Mouse (Mus musculus) ovary, adult 18-20 months (tissue): ENCODE data around the gene Alyref.
"Not testable (repeated sequence)": the region's sequence is repeated elsewhere in the genome, so short reads cannot be mapped to it uniquely, and the experiment has no call there.

ENCODE experiments used
- DNase-seq: peaks from one replicate; pipeline ENCODE4 v3.0.0; 2022; ENCODE audit warnings: low spot score, mixed read lengths

Gene Alyref

DNA sequence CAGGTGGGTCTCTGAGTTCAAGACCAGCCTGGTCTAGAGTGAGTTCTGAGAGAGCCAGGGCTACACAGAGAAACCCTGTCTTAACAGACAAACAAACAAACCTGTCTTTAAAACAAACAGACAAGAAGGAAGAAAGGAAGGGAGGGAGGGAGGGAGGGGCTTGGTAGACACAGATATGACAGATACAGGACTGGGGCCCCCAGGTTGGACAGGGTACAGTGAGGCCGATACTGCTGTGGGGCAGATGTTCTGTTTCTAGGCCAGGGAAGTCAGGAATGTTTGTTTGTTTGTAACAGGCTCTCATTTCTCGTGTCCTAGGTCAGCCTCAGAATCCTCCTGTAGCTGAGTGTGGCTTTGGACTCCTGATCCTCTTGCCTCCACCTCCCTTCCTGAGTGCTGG lies 5.4 kb upstream of the Alyref start:
- DNase-seq: no peak

DNA sequence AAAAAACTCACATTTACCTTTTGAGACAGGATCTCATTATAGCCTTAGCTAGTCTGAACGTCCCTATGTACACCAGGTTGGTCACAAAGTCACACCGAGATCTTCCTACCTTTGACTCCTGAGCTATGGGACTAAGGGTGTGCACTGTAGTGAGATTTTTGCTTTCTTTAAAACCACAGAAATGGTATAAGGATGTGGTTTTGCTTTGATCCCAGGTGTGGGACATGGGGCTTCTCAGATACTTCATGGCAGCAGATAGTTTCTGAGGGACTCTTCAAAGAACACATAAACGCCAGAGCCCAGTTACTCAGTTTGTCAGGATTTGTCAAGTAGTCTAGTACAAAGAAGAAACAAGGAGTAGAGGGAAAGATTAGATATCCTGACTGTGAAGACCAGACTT lies 2.6 kb upstream of the Alyref start:
- DNase-seq: no peak

DNA sequence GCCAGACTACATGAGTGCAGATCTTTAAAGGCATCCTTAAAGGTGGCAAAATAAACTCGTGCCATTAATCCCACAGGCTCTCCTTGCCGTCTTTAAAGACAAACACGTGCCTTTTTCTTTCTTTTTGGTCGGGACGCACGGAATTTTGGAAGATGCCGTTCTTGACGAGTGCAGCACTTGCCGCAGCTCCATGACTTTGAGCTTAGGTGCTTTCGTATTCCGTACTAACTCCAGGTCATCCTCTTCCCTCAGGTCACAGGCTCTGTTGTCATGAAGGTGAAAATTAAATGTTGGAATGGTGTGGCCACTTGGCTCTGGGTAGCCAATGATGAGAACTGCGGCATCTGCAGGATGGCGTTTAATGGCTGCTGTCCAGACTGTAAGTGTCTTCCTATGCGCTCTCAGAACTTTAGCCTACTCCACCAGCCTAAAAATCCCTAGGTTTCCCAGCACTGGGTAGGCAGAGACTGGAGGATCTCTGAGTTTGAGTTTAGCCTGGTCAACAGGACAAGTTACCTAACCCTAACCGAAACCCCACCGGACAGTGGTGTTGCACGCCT lies 905 bp upstream of the Alyref start:
- DNase-seq: no peak

DNA sequence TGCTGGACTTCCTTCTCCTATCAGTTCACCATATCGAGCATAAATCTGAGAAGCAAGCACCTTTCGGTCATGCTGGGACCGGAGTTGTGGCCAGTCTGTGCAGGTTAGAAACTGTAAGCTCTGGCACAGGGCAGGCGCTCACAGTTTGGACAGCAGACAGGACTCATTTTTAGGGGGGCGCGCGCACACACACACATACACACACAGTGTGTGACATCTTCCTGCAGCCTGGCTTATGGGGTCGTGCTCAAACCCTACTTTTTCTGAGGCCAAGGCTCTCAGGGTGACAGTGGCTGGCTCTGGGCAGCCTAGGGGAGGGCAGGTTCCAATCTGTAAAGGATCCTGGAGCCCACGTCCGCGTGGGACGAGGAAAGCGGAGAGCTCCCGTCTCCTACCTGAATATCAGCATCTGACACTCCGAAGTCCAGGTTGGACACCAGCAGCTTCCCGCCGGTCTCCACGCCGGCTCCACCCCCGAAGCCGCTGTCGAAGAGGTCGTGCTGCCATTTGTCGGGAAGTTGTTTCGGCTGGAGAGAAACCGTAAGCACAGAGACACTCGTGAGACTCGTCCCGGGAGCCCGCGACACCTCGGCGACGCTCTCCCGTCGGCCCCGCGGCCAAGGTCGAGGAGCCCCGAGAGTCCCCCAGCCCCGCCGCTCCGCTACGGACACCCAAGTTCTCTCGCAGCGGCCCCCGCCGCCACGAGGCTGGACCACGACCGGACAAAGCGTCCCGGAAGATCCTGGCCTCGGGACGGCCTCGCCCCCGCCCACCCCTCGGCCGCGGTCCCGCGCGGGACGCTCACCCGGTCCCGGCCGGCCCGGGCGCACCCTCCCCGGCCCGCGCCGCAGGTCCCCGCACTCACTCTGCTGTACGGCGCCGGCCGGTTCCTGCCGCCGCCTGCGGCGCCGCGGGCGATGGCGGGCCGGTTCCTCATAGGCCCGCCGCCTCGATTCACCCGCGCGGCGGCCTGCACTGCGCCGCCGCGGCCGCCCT lies 627 bp downstream of the Alyref start:
- no peak for DNase-seq

DNA sequence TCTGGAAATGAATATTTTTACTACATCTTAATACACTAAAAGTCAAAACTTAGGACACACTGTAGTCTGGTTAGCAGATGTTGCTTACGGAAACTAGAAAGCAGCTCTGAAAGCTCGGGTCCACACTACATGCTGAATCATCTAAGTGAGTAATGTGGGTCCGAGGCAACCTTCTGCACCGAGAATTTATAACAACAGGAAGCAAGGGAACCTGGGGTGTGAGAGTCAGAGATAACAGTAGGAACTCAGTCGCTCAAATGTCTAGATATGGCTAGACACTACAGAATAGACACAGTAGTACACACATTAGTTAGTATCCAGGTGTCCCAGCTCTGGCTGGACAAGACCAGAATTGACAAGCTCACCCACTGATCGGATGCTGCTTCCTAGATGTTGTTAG lies 9.6 kb downstream of the Alyref start:
- DNase-seq: no peak

DNA sequence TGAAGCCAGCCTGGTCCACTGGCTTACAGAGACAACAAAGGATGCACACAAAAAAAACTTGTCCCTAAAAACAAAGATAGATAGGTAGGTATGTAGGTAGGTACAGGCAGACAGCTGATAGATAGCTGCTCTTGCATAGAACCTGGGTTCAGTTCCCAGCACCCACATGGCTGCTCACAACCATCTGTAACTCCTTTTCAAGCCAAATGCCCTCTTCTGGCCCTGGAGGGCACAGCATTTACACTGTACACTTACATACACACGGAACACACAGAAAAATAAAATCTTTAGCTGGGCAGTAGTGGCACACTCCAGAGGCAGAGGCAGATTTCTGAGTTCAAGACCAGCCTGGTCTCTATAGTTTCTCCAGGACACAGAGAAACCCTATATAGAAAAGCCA lies 14.2 kb downstream of the Alyref start:
- no peak for DNase-seq

DNA sequence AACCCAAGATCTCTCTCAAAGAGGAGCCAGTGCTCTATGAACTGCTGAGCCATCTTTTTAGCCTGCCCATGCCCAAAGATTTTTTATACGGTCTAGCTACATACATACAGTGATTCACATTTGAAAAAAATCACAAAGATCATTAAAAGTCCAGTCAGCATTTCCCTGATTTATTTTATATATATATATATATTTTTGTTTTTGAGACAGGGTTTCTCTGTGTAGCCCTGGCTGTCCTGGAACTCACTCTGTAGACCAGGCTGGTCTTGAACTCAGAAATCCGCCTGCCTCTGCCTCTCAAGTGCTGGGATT lies 15.2 kb downstream of the Alyref start:
- DNase-seq: not testable (repeated sequence)

DNA sequence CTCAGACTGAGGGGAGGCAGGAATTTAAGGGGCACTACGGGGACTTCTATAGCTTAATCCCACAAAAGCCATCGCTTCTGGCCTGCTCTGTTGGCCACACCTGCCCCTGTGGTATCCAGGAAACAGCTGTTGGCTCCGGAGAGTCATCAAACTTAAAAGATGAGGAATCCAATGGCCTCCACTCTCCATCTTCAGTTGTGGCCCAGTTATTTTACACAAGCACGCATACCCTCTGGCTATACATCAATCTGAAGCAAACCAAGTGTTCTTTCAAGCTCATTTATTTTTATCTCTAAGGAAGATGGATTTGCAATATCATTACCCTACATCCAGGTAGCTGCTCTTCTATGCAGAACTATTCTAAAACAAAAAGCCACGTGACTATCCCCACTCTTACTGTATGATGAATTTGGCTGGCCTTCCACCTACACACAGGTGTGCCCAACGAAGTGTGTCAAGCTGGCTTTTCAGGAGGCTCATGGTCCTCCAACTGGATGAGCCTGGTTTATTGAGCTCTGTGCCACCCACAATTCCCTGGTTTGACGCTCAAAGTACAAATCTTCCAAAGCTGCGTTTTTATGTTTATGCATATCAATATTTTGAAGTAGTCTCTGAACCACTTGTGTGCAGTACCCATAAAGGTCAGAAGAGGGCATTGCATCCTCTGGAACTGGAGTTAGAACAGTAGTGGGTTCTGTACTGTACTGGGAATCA lies 15.7 kb downstream of the Alyref start:
- no peak for DNase-seq

DNA sequence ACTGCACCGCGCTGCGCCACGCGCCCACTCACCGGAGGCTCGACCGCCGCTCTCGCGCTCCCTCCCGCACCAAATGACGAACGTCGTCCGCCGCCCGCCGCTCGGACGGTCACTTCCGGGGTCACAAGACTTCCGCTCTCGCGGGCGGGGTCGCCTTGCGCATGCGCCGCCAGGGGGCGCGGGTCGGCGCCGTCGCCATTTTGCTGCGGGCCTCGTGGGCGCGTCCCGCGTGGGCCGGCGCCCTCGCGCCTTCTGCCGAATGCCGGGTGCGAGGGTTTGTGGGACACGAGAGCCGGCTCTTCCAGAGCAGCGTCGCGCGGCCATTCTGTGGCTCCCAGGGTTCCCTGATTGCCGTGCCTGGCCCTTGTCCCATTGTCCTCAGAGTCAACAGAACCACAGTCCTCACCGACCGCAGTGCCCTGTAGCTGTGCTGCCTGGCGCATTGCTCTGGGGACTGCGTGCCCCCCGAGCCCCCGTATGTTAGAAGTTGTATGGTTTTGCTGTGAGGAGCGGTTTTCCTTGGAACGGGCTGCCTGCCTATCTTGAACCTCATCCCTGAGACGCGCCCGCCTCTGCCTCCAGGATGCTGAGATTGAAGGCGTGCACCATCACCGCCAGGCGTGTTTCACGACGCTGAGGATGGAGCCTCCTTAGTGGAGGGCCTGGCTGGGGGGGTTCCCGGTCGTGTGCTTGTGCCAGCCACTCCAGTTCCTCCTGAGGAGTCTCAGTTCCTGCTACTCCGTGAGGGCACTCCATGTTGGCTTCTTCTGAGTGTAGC lies 16.5 kb downstream of the Alyref start, which contains the start of gene Arhgdia:
Gene Arhgdia, minus strand, starts transcription at position 135 of the 778 bp plus-strand sequence.
- DNase-seq: peak; percentile 71

DNA sequence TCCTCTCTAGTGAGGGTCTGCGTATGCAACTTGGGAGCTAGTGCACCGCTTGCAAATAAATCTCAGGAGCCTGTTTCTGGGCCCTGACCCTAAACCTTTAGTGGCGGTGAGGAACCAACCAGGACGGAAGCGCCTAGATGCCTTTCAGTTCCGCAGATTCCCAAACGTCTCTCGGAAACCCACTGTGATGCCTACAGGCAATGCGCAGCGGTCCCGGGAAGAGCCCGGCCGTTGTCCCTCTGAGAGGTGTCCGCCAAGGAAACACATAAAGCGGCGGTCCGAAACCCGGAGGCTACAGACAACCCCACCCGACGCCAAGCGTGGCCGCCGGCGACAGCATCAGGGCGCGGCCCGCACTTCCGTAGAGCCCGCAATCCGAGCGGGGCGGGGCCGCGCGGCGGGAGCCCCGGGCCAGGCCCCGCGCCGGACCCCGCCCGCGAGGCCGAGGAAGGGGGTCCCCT lies 17.3 kb downstream of the Alyref start:
- DNase-seq: no peak

DNA sequence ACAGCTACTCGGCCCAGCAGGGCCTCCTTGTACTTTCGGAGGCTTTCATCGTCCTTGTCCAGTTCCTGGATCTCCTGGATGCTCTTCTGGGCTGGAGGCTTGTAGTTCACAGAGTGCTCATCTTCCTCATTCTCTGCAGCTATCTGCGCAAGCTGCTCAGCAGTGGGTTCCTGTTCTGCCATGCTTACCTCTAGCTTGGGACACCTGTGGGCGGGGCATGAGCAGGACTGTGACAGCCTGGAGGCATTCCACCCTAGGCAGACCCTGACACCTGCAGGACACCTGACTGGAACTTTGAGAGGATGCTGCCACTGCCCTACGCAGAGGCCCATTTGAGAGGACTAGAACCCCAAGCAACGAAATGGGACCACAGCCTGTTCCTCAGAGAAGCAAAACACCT lies 18.0 kb downstream of the Alyref start:
- DNase-seq: no peak

DNA sequence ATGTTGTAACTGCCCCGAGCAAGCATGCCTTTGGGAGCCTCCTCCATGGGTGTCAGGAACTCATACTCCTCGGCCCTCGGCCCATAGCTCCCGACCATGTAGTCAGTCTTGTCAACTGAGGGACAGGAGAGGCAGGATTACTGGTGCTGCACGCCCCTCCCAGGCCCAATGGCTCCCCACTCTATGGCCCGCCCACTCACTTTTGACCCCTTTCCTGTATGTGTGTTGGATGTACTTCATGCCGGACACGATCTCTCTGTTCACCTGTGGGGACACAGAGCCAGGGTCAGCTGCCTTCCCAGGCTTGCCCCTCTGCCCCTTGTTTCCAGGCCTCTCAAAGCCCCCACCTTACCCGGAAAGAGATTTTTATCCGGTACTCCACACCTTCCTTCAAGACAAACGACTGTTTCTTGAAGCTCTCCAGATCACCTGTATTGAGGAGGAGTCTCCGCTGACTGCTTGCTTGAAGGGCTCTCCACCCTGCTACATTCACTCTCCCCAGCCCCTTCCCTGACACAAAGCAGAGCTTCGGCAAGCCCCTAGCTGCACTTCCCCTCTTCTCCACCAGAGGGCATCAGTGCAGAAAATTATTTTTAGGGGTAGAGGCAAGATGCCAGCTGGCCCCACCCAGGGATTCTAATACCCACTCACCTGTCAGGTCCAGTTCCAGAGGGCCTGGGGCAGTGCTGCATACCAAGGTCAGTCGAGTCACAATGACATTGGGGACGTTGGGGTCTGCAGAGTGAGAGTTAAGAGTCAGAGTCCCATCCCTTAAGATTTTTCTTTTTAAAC lies 18.7 kb downstream of the Alyref start:
- DNase-seq: no peak

DNA sequence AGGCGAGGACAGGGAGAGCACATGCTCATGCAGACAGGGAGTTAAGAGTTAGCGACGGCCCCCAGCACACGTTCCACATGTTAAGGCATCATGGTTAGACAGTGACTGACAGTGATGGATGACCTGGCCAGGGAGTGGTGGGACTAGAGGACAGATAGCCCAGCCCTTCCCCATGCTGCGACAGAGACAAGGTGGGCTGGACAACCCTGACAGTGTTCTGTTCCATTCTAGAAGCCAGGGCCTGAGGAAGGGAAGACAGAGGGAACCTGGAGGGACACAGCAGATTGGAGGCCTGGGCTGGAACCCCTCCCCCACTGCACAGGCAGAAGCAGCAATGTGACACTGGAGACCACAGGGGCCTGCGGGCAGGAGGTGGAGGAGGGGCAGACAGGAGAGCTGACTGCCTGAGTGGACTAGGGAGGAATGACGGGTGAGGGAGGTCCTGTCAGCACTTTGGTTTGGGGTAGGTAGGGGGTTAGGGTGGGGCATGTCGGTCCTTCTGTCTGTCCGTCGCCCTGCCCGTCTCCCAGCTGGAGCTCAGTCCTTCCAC lies 19.4 kb downstream of the Alyref start:
- no peak for DNase-seq

DNA sequence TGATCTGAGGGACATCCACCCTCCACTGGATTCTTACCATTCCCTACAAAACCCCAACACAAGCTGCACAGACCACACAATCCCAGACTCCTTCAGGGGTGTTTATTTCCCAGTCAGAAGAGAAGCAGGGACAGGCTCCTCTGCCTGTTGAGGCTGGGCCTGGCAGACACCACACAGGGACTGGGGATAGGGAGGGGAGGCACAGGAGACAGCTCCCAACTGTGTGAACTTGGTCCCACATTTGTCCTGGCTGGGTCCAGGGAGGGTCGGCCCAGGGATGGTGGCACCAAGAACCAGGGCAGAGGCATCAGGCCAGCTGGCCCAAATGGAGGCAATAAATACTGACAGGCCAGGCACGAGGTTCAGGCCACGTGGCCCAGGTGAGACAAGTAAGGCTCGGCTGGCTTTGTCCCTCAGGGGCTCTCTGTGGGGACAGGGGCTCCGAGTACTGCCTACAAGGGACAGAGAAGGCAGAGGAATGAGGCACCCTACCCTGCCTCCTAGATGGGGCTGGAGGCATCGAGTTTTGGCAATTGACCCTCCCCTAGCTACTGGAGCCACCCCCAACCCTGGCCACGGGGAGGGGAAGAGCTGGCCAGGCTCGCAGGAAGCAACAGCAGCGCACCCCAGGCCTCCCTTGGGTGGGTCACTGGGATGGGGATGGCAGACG lies 20.0 kb downstream of the Alyref start:
- DNase-seq: no peak

DNA sequence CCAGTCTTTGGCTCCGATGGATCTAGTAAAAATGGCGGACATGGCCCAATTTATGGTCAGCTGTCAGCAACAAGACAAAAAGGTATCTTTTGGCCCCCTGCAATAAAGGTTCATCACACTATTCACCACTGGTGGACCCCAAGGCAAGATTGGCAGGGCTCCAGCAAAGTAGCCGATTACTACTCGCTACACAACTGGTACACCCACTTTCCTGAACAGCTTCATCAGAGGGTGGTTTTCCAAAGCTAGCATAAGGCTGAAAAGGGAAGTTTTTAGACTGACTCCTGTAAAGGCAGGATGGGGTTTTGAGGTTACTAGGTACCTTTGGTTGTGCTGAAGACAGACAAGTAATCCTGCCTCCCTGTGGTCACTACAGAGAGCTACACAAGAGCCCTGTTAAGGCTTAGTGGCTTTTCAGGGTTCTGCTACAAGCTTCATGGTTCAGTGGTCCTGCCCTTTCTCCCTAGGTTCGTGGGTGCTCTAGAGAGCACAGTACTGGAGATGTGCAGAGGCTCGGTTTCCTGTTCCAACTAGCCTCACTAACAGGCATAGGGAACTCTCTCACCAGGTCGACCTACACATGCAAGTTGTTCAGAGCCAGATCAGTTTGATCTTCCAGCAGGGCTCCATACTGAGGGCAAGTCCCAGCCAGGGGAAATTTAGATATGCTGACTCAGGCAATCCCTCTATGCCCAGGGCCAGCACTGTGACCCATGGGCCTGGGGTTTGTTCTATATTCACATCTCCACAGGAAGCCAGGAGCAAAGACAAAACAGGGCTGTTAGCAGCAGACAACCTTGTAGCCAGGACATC lies 20.7 kb downstream of the Alyref start:
- no peak for DNase-seq

DNA sequence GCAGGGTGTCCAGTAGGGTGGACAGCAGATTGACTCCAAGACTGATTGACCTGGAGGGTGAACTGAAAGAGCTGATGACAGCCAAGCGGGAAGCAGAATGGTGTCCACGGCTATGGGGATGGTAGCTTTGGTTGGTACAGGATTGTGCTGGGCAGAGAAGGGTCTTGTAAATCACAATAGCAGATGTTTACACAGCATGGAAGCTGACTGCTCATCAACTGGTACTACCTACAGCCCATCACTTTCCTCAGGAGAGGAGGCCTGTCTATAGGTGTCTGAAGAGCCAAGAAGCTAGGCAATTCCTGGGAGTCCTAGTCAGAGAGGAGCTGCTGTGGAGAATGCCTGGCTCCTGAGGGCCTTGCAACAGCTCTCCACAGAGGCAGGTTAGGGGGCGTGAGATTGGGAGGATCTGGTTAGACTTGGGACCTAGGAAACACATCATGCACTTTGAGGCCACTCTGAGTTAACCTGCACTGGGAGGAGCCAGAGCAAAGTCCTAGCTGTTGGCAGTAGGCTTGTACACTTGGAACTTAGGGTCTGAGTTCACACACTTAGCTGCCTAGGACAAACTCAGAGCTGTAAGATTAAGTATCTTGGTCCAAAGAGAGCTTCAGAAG lies 21.7 kb downstream of the Alyref start:
- DNase-seq: no peak

DNA sequence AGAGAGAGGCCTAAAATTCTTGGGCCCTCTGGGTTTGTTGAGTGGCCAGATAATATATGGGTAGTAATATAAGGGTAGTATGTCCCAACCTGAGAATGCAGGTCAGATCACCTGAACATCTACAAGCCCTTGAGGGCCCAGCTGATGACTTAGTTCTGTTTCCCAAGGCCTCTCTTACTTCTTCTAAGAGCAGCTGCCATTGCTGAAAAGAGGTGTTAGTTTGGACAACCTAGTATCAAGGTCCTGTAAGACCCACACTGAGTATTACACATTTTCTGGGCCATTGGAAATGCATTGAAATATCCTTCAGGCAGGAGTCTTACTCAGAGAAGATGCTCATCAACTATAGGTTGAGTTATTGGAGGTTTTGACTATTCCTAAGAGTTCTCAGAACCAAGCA lies 22.2 kb downstream of the Alyref start:
- DNase-seq: no peak

DNA sequence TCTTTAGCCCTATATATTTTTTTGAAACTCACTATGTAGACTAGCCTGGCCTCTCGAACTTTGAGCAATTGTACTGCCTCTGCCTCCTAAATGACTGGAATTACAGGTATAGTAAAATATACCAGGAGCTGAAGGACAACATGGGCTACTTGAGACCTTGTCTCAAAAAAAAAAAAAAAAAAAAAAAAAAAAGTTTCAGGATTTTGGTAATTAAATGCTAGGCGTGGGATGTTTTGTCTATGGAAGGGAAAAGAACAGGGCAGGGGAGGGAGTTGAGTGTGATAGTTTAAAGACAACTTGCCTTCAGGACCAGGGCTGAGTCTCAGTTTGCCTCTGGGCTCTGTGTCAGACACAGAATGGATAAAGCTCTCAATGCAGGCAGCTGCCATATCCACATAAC lies 23.1 kb downstream of the Alyref start:
- no peak for DNase-seq

DNA sequence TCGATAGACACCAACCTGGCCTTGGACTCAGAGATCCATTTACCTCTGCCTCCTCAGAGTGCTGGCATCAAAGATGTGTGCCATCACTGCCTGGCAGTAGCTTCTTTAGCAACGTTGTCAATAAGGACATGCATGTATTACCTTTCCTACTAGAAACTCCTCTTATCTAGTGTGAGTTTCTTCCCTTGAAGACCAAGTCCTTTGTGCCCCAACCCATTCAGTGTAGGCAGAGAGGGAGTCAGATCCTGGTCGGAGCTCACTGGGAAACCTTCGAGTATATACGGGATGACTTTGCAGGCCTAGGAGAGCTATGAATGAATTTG lies 23.9 kb downstream of the Alyref start:
- no peak for DNase-seq
